Mouse (Mus musculus) liver, embryonic 15.5 days (tissue): ENCODE measurements around the gene Chac1. TPM values are rescaled to one million over a fixed set of nuclear protein-coding genes. Genes with fewer than 3 reads are reported as not detected.

Source experiments
- ATAC-seq: fragments of 200-750 bp; cut with Nextera tagmentation; 2 replicates; pipeline ENCODE4 v1.8.0; 2017; ENCODE audit warnings: moderate number of reproducible peaks, mild to moderate bottlenecking, moderate library complexity; ENCODE audit not compliant: insufficient read depth
- H3K27ac ChIP-seq: fragments of 300-500 bp; sonication (generic); replicated peaks from 2 replicates; pipeline ENCODE4 v1.5.1; 2015; ENCODE audit warnings: mild to moderate bottlenecking, inconsistent platforms
- H3K27me3 ChIP-seq: fragments of 300-500 bp; sonication (generic); 2 replicates; pipeline ENCODE4 v1.6.1; 2015; ENCODE audit warnings: mild to moderate bottlenecking, inconsistent platforms
- H3K36me3 ChIP-seq: fragments of 300-500 bp; sonication (generic); replicated peaks from 2 replicates; pipeline ENCODE4 v1.6.1; 2015; ENCODE audit warnings: moderate library complexity, mild to moderate bottlenecking, inconsistent platforms
- H3K4me1 ChIP-seq: fragments of 300-500 bp; sonication (generic); replicated peaks from 2 replicates; pipeline ENCODE4 v1.6.1; 2015; ENCODE audit warnings: inconsistent platforms
- H3K4me2 ChIP-seq: fragments of 300-500 bp; sonication (generic); 2 replicates; pipeline ENCODE4 v1.6.1; 2015; ENCODE audit warnings: moderate library complexity, mild to moderate bottlenecking, inconsistent platforms
- H3K4me3 ChIP-seq: fragments of 300-500 bp; sonication (generic); replicated peaks from 2 replicates; pipeline ENCODE4 v1.5.1; 2015; ENCODE audit warnings: mild to moderate bottlenecking, inconsistent platforms
- H3K9ac ChIP-seq: fragments of 300-500 bp; sonication (generic); 2 replicates; pipeline ENCODE4 v1.6.1; 2015; ENCODE audit warnings: moderate library complexity, mild to moderate bottlenecking, inconsistent platforms
- H3K9me3 ChIP-seq: fragments of 300-500 bp; sonication (generic); replicated peaks from 2 replicates; pipeline ENCODE4 v1.6.1; 2016; ENCODE audit warnings: inconsistent platforms
- WGBS: fragments of 180-500 bp; shearing (Covaris S2); methylation state at CpG from one replicate; pipeline ENCODE4 v1.1.7; 2015; ENCODE audit warnings: mixed read lengths; ENCODE audit not compliant: insufficient replicate concordance; 5-methylcytosine and 5-hydroxymethylcytosine counted together
- polyA plus RNA-seq: library from polyadenylated mRNA; unstranded; fragments of >200 nt; fragmentation: Nextera tagmentation; extraction: Ambion mirVana; gene quantifications from 2 replicates; pipeline ENCODE4 v1.2.1, GENCODE M21; 2015

Gene Chac1
- polyA plus RNA-seq, 1 experiment from 2014 or later = 3.4 TPM

DNA sequence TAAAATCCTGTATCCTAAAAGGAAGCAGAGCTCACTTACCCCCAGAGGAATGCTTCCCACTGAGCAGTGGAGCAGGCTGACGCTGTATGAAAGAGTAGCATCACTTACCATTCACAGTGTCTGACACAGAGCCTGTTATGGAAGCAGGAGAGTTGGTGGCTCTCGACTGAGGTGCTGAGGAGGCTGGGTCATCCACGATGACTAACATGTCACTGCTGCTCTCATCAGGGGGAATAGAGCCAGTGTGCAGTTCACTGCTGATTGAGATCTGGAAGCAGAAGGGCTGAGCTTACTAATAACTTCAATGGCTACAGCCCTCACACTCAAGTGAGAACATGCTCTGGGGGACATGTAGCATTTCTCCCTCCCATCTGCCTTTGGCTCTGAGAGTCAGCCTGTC is 28.4 kb downstream of the Chac1 start:
- Histone ChIP-seq H3K9ac (no peak overlapping the region), H3K4me3 (no peak overlapping the region), H3K4me1 (no peaks in the 10 kb centered on the region), H3K27ac (no peak overlapping the region), H3K27me3 (no peaks in the 10 kb centered on the region), H3K9me3 (no peaks in the 10 kb centered on the region), H3K36me3 (peaks cover 84% of the 10 kb centered on the region), H3K4me2 (no peak overlapping the region)
- WGBS = 78% methylated on average over 3 of the region's 3 CpGs
- no peak for ATAC-seq

DNA sequence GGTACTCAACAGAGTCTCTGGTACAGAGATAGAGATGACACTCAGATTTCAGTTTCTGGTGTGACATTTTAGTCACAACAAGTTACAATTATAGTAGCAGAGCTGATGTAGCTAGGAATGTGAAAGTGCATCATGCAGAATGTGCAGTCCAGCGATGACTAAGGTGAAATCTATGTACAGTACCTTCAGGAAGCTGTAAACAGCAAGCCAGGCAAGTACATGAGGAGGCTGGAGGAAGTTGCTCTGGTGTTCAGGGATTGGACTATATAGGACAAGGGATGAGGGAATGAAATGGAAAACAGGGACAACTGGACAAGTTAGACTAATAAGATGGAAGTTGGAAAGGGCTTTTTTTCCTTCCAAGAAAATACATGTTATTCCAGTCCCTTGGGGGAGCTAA is 37.2 kb downstream of the Chac1 start:
- no peak overlapping the region for H3K4me2 ChIP-seq

DNA sequence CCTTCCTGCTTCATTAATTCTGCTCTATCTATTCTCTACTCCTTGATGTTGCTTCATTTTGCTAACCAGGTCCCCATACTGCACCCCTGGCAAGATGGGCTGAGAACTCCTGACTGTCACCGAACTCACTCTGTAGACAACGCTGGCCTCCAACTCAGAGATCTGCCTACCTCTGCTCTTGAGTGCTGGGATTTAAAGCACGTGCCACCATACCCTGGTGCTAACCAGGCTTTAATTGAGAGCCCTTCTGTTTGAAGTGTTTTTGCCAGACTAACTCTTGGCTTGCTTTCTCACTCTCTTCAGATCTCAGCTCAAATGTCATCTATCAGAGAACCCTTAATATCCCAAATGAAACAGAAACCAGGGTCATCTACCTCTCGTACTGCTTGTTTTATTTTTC is 39.0 kb downstream of the Chac1 start:
- 84% methylated on average over 4 of the region's 4 CpGs for WGBS

More for the DNA sequence above, 37.2 kb downstream of the Chac1 start:
- Histone ChIP-seq H3K9ac (no peak overlapping the region), H3K27ac (no peak overlapping the region), H3K4me1 (no peaks in the 10 kb centered on the region), H3K9me3 (no peaks in the 10 kb centered on the region), H3K36me3 (peaks cover 45% of the 10 kb centered on the region), H3K4me3 (no peak overlapping the region), H3K27me3 (no peaks in the 10 kb centered on the region)
- WGBS = 67% methylated on average over 1 of the region's 1 CpGs
- no peak for ATAC-seq

DNA sequence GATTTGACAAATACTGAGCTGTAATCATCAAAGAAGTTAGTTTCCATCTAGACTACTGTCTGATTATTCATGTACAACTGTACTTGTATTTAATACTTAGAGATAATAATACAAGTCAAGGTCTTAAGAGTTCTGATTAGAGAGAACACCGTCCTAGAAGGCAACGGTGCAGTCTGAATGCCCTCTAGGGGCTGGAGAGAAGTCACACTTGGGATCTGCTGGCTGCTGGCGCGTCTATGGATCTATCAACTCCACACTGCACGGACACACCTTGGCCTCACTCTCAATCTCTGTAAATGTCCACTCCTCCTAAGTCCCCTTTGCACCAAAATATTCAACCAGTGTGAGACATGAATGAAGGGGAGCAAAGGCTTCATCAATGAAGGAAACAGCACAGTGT is 47.2 kb downstream of the Chac1 start:
- no peaks in the 10 kb centered on the region for H3K27me3 ChIP-seq
- no peaks in the 10 kb centered on the region for H3K4me1 ChIP-seq
- H3K4me3 ChIP-seq = no peak overlapping the region
- WGBS = 77% methylated on average over 5 of the region's 5 CpGs
- H3K4me2 ChIP-seq = no peak overlapping the region
- no peak overlapping the region for H3K9ac ChIP-seq
- no peaks in the 10 kb centered on the region for H3K9me3 ChIP-seq
- no peak overlapping the region for H3K27ac ChIP-seq
- H3K36me3 ChIP-seq = peaks cover 47% of the 10 kb centered on the region
- no peak for ATAC-seq

More for the DNA sequence above, 39.0 kb downstream of the Chac1 start:
- H3K9me3 ChIP-seq = no peaks in the 10 kb centered on the region
- H3K4me2 ChIP-seq = no peak overlapping the region
- ATAC-seq = no peak
- H3K36me3 ChIP-seq = peaks cover 54% of the 10 kb centered on the region
- no peaks in the 10 kb centered on the region for H3K4me1 ChIP-seq
- H3K9ac ChIP-seq = no peak overlapping the region
- H3K27me3 ChIP-seq = no peaks in the 10 kb centered on the region
- H3K27ac ChIP-seq = no peak overlapping the region
- H3K4me3 ChIP-seq = no peak overlapping the region

DNA sequence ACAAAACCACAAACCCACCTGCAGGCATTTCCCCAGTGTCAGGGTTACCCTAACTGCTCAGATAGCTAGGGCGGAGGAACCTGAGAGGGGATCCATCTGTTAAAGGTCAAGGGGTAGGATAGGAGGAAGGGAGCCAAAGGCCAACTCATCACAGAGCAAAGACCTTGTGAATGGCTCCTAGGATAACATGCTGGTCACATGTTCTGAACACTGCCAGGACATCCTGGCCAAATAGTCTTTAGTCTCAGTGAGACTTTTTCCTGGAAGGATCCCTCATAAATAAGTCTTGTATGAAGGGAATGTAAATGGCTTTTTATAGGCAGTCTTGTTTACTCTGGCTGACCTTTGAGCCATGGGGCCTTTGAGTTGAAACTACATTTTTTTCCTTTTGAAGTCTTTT is 47.6 kb downstream of the Chac1 start:
- WGBS = 68% methylated on average over 1 of the region's 1 CpGs
- H3K27ac ChIP-seq = no peak overlapping the region
- H3K4me1 ChIP-seq = no peaks in the 10 kb centered on the region
- no peaks in the 10 kb centered on the region for H3K9me3 ChIP-seq
- H3K4me3 ChIP-seq = no peak overlapping the region
- H3K27me3 ChIP-seq = no peaks in the 10 kb centered on the region
- no peak overlapping the region for H3K4me2 ChIP-seq
- peaks cover 44% of the 10 kb centered on the region for H3K36me3 ChIP-seq
- no peak overlapping the region for H3K9ac ChIP-seq
- no peak for ATAC-seq

DNA sequence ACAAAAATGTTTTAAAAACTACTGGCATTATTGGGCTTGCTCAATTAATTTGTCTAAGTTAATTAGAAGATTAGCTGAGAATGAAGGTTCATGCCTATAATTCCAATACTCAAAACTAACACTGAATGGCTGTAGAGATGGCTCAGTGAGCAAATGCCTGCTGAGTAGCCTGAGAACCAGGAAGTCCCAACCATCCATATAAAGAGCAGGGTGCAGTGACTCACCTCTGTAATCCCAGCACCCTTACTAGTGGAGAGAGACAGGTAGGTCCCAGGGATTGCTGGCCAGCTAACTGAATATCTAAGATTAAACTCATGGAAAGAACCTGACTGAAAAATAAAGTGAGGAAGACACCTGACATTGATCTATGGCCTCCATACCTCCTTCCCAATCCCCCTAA is 48.3 kb downstream of the Chac1 start:
- Histone ChIP-seq H3K4me3 (no peak overlapping the region), H3K36me3 (peaks cover 43% of the 10 kb centered on the region)
- no peak for ATAC-seq

More for the DNA sequence above, 48.3 kb downstream of the Chac1 start:
- no peak overlapping the region for H3K9ac ChIP-seq
- no peak overlapping the region for H3K4me2 ChIP-seq
- H3K27me3 ChIP-seq = no peaks in the 10 kb centered on the region
- H3K4me1 ChIP-seq = no peaks in the 10 kb centered on the region
- H3K27ac ChIP-seq = no peak overlapping the region
- H3K9me3 ChIP-seq = no peaks in the 10 kb centered on the region

Other genes starting within 250 kb of the Chac1 start
- gene Rad51, start 238.4 kb upstream of the Chac1 start, polyA plus RNA-seq = 30.4 and 36.9 TPM in 2 replicates
- gene Rmdn3, start 194.2 kb upstream of the Chac1 start, polyA plus RNA-seq = 45.0 and 50.7 TPM in 2 replicates
- gene Gchfr, start 183.5 kb upstream of the Chac1 start, polyA plus RNA-seq = 81.3 and 102 TPM in 2 replicates
- 0.10 TPM in 2 replicates for gene Gm14137, start 176.7 kb upstream of the Chac1 start, polyA plus RNA-seq
- 19.0 and 21.6 TPM in 2 replicates for gene Zfyve19, start 142.6 kb upstream of the Chac1 start, polyA plus RNA-seq
- gene Dnajc17, start 142.4 kb upstream of the Chac1 start, polyA plus RNA-seq = 7.0 and 7.1 TPM in 2 replicates
- 0.20 TPM in 1 of 2 replicates, not detected in the other for gene Ppp1r14d, start 121.3 kb upstream of the Chac1 start, polyA plus RNA-seq
- 0.15 and 0.35 TPM in 2 replicates for gene Spint1, start 113.9 kb upstream of the Chac1 start, polyA plus RNA-seq
- 0.08 and 0.26 TPM in 2 replicates for gene Rhov, start 80.0 kb upstream of the Chac1 start, polyA plus RNA-seq
- gene Vps18, start 62.5 kb upstream of the Chac1 start, polyA plus RNA-seq = 6.3 and 6.4 TPM in 2 replicates
- gene Dll4, start 25.4 kb upstream of the Chac1 start, polyA plus RNA-seq = 1.9 and 2.1 TPM in 2 replicates
- gene Ino80, start 126.5 kb downstream of the Chac1 start, polyA plus RNA-seq = 1.4 and 1.6 TPM in 2 replicates
- gene Exd1, start 196.4 kb downstream of the Chac1 start, polyA plus RNA-seq = 0.08 and 0.15 TPM in 2 replicates
- gene Chp1, start 196.5 kb downstream of the Chac1 start, polyA plus RNA-seq = 56.1 and 62.6 TPM in 2 replicates